Mouse (Mus musculus): ENCODE results near the gene Vma21-ps.
"Not testable (repeated sequence)": the region's sequence is repeated elsewhere in the genome, so short reads cannot be mapped to it uniquely, and the experiment has no call there.

Vma21-ps gene

DNA sequence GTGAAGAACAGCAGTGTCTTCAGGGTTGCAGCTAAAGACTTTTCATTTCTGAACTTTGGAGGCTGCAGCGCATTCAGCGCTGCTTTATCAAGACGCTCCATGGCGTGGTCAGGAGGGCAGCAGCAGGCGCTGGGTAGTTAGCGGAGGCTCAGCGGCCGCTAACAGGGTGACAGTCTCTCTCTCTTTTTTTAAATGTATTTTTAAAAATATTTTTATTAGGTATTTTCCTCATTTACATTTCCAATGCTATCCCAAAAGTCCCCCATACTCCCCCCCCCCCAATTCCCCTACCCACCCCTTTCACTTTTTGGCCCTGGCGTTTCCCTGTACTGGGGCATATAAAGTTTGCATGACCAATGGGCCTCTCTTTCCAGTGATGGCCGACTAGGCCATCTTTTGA is at the start of gene Vma21-ps:
TSS of gene Vma21-ps (minus strand) at position 101 of the 400 bp plus-strand sequence.
- not testable (repeated sequence) for DNase-seq (ENCODE audit: extremely low read depth, low read depth, low spot score)

DNA sequence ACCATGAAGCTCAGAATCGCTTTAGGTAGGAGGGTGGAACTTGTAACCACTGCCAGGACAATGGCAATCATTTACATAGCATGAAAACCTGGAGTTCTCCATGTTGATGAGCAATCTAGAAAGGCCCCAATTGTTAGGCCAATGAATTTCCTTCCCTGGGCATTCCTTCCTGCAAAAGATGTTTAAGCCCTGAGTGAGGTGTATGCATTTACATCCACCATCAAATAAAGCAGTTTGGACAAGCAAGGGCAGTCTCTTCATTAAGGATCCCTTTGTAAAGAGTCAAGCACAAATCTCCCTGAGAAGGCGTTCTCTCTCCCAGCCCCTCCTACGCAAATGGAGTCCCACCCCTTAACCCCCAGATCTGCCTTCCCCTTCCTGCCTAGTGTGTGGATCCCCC is 46.0 kb upstream of the Vma21-ps start:
- no peak for DNase-seq (ENCODE audit: extremely low read depth, low read depth, low spot score)

DNA sequence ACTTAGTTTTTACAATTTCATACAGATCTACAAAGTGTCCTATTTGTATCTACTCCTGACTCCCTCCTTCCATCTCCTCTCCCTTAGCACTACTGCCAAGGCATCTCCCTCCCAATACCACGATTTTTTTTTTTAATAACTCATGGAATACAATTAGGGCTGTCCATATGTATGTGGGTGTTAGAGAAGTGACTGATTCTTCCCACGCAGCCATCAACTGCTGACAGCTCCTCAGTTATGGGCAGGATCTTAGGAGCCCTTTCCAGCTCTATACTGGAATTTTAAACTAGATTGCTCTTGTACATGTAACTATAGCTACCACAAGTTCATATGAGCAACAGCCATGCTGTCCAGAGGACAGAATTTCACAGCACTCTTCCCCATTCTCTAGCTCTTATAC is 33.6 kb upstream of the Vma21-ps start:
- no peak for DNase-seq (ENCODE audit: extremely low read depth, low read depth, low spot score)

DNA sequence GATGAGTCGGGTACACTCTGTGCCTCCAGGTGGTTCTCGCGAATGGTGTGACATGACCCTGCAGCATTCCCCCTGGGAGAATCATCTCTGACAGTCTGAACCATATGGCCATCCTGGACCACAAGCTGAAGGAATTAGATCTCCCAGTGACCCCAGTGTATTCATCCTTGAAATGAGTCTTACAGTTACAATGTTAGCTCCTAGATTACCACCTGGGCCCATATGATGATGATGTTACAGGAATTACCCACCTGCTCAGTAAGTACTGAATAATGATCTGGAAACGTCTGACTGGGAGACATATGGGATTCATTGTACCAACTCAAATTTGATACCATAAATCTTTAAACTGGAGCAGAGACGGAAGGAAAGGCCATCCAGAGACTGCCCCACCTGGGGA is 29.4 kb upstream of the Vma21-ps start:
- DNase-seq (ENCODE audit: extremely low read depth, low read depth, low spot score): no peak

DNA sequence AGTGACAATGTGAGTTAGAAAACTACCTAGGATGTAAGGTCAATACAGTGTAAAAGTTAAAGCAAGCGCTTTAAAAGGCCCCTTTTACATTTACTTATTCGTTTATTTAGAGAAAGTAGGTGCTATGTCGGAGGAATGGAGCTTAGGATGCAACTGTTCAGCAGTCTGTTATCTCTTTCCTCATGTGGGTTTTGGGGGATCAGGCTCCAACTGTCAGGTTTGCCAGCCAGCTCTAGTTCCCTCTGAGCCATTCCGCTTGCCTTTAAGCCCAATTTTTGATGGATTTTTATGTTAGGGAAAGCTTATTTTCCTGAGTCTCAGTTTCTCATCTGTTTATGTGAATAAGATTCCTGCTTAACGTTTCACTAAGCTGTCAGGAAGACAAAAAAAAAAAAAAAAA is 22.3 kb upstream of the Vma21-ps start:
- DNase-seq (ENCODE audit: extremely low read depth, low read depth, low spot score): no peak

DNA sequence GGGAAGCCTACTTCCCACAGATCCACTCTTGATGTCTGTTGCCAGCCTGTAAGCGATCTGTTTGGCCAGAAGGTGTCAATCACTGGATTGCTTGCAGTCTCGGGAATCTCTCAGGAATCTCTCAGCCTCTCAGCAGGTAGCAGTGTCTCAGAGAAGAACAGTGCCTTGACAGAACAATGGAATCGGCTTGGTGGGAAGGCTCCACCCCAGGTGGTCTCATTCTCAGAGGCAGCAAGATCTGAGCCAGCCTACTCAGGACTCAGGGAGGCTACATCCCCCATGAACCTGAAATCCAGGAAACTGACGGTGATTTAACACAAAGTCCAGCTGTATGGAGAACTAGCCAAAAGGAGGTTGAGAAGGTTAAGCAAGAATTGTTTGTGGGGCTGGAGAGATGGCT is 20.5 kb upstream of the Vma21-ps start:
- no peak for DNase-seq (ENCODE audit: extremely low read depth, low read depth, low spot score)

DNA sequence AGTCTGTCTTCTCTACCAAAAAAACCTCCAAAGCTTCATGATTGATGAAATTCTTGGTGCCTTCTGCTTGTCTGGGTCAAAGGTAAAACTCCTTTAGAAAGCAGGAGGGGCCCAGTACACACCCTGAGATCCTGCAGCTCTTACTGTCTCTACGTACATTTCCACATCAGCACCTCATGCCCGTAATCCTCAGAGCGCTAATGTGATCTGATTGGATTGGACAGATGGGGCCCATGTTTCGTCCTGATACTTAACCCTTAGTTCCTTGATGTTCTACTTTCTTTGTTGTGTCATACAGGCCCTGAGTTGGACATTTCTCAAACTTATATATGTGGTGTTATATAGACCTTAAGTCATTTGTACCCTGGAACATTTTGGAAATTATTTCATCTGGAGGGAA is 9.6 kb downstream of the Vma21-ps start:
- no peak for DNase-seq (ENCODE audit: extremely low read depth, low read depth, low spot score)

DNA sequence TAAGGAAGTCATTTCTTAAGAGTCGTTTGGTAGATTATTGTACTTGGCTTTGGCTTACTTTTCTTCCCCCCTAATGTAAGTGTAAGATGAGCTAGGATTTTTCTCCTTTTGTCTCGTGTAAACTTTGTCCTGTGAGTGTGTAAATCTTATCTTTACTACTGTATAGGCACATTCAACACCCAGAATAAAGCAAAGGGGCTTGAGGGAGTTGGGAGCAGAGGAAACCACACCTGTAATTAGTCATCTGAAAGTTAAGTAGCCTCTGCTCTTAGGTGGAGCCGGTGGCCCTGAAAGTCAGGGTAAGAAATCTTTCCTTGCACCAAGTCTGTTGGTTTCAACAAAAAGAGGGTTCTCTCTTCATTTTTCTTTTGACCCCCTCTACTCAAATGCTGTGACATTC is 23.6 kb downstream of the Vma21-ps start:
- DNase-seq (ENCODE audit: extremely low read depth, low read depth, low spot score): no peak

DNA sequence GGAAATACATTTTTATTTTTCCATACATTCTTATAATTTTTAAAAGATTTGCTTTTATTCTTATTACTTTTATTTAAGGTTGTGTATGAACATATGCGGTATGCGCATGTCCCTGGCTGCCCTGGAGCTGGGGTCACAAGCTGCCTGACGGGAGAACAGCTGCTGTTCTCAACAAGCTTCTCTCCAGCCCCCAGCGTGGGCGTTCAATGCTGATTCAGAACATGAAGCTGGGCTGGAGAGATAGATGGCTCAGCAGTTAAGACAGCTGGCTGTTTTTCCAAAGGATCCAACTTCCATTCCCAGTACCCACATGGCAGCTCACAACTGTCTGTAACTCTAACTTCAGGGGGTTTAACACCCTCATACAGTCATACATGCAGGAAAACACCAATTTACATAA is 35.7 kb downstream of the Vma21-ps start:
- no peak for DNase-seq (ENCODE audit: extremely low read depth, low read depth, low spot score)

DNA sequence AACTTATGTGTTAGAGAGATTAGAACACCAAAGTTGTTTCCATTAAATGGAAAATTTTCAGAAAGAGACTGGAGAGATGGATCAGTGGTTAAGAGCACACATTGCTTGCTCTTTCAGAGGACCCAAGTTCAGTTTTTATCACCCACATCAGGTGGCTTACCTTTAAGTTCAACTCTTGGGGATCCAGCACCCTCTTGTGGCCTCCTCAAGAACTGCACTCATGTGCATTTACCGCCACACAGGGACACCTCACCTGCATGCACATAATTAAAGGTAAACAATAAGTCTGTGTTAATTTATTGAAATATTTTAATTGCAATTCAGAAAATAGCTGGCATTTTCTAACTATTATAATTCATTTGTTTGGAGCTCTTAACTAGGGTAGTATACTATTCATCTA is 37.3 kb downstream of the Vma21-ps start:
- DNase-seq (ENCODE audit: extremely low read depth, low read depth, low spot score): no peak
